Mouse (Mus musculus) cerebellum, adult 9-10 months (tissue): ENCODE measurements around the gene Gm16442.
"Not testable (repeated sequence)": the region's sequence is repeated elsewhere in the genome, so short reads cannot be mapped to it uniquely, and the experiment has no call there.

Experiments
- DNase-seq: peaks from one replicate; pipeline ENCODE4 v3.0.0; 2022

The Gm16442 gene

GRCm38 (mm10) chr7:20122479-20122878 lies at the start of gene Gm16442:
Gm16442 (minus strand) TSS chr7:20122579.
- not testable (repeated sequence) for DNase-seq

DNA sequence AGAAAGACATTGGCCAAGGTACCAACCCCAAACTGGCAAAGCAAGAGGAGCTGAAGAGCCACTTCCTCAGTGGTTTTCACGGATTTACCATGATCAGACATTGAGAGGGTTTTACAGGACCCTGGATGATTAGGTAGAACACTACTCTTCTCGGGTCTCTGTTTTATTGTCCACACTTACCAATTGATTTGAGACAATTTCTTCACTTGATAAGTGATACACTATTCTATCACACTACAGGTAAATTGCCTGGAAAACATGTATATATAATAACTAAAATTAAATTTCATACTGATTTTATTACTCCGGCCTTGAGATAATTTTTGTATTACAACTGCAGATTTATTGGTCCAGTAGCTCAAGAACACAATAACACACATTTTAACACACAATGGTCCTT lies 45.9 kb upstream of the Gm16442 start, which contains the start of gene Vmn1r94:
Gene Vmn1r94 (minus strand): TSS at position 101 of the 400 bp plus-strand sequence.
- DNase-seq: not testable (repeated sequence)

GRCm38 (mm10) chr7:20138988-20139387 lies 16.6 kb upstream of the Gm16442 start, which contains the start of gene Vmn1r93:
Vmn1r93 (minus strand) TSS chr7:20139088.
- not testable (repeated sequence) for DNase-seq

GRCm38 (mm10) chr7:20099380-20099779 lies 23.0 kb downstream of the Gm16442 start, which contains the start of gene Vmn1r91:
Vmn1r91 (plus strand) TSS chr7:20099680.
- not testable (repeated sequence) for DNase-seq

DNA sequence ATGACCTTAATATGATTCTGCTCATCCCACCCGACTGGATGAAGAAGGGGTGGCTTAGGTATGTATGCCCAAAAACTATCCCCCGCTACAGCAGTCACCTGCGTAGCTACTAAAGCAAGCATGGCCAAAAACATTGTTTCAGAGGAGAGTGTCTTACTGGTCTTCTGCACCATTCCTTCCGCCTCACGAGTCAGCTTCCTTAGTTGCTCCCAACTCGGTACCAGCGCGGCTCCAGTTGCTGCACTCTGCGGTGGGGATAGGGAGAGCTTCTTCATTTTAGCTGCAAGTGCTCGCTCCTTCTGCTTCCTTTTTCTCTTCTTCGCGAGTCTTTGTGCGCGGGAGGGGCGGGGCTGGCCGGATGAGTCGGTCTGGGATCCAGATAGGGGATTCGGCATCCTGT lies 44.3 kb downstream of the Gm16442 start:
- DNase-seq: not testable (repeated sequence)
